Mouse (Mus musculus) liver, embryonic 13.5 days (tissue): ENCODE data around the gene Wnk4. TPM values are rescaled to one million over a fixed set of nuclear protein-coding genes. Genes with fewer than 3 reads are reported as not detected.

Experiments
- ATAC-seq: fragments of 200-750 bp; cut with Nextera tagmentation; 2 replicates; pipeline ENCODE4 v1.8.0; 2017; ENCODE audit warnings: low read depth, mild to moderate bottlenecking, moderate number of reproducible peaks, moderate library complexity
- DNase-seq: peaks from one replicate; pipeline ENCODE4 v3.0.0; 2022
- H3K27ac ChIP-seq: fragments of 300-500 bp; sonication (generic); 2 replicates; pipeline ENCODE4 v1.5.1; 2015; ENCODE audit warnings: moderate library complexity, mild to moderate bottlenecking, inconsistent platforms
- H3K27me3 ChIP-seq: fragments of 300-500 bp; sonication (generic); 2 replicates; pipeline ENCODE4 v1.6.1; 2015; ENCODE audit warnings: mild to moderate bottlenecking, inconsistent platforms
- H3K36me3 ChIP-seq: fragments of 300-500 bp; sonication (generic); 2 replicates; pipeline ENCODE4 v1.6.1; 2015; ENCODE audit warnings: mild to moderate bottlenecking, inconsistent platforms
- H3K4me1 ChIP-seq: fragments of 300-500 bp; sonication (generic); replicated peaks from 2 replicates; pipeline ENCODE4 v1.6.1; 2015; ENCODE audit warnings: inconsistent platforms
- H3K4me2 ChIP-seq: fragments of 300-500 bp; sonication (generic); 2 replicates; pipeline ENCODE4 v1.6.1; 2015; ENCODE audit warnings: inconsistent platforms, mild to moderate bottlenecking, moderate library complexity
- H3K4me3 ChIP-seq: fragments of 300-500 bp; sonication (generic); replicated peaks from 2 replicates; pipeline ENCODE4 v1.5.1; 2015; ENCODE audit warnings: mild to moderate bottlenecking, inconsistent platforms
- H3K9ac ChIP-seq: fragments of 300-500 bp; sonication (generic); 2 replicates; pipeline ENCODE4 v1.6.1; 2015; ENCODE audit warnings: mild to moderate bottlenecking, inconsistent platforms
- H3K9me3 ChIP-seq: fragments of 300-500 bp; sonication (generic); replicated peaks from 2 replicates; pipeline ENCODE4 v1.6.1; 2016; ENCODE audit warnings: inconsistent platforms
- WGBS: fragments of 180-500 bp; shearing (Covaris S2); methylation state at CpG from one replicate; pipeline ENCODE4 v1.1.7; 2015; ENCODE audit not compliant: insufficient replicate concordance; 5-methylcytosine and 5-hydroxymethylcytosine counted together
- polyA plus RNA-seq: library from polyadenylated mRNA; unstranded; fragments of >200 nt; fragmentation: Nextera tagmentation; extraction: Ambion mirVana; gene quantifications from 2 replicates; pipeline ENCODE4 v1.2.1, GENCODE M21; 2015

The Wnk4 gene
- polyA plus RNA-seq, 1 experiment from 2014 or later: 5.5 TPM

DNA sequence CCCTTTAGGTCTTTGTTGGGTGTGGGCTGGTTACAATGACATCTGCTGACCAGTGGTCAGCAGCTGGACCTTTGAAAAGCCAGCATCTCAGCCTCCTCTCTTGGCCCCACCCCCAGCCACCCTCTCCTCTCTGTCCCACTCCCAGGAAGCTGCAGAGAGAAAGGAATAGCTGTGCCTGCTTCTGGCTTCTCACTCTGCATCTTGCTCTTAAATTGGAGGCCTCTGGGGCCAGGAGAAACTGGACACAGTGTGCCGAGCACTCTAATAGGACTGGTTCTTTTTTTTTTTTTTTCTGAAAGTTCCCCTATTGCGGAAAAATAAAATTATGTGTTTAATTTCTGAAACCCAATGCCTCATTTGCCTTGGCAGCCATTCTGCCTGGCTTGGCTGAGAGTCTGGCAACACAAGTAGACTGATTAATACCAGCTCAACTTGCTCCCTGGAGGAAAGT lies 30.3 kb upstream of the Wnk4 start:
- ATAC-seq: no peak
- H3K36me3 ChIP-seq: no peaks in the 10 kb centered on the region
- no peak overlapping the region for H3K9ac ChIP-seq
- H3K27ac ChIP-seq: peak overlapping the region; percentile 27; the same call in 1 of the 2 replicates
- H3K4me3 ChIP-seq: no peak overlapping the region
- H3K4me1 ChIP-seq: peaks cover 49% of the 10 kb centered on the region
- no peaks in the 10 kb centered on the region for H3K9me3 ChIP-seq
- WGBS: 19% methylated on average over 2 of the region's 2 CpGs
- no peak overlapping the region for H3K4me2 ChIP-seq
- peaks cover 66% of the 10 kb centered on the region for H3K27me3 ChIP-seq
- no peak for DNase-seq

DNA sequence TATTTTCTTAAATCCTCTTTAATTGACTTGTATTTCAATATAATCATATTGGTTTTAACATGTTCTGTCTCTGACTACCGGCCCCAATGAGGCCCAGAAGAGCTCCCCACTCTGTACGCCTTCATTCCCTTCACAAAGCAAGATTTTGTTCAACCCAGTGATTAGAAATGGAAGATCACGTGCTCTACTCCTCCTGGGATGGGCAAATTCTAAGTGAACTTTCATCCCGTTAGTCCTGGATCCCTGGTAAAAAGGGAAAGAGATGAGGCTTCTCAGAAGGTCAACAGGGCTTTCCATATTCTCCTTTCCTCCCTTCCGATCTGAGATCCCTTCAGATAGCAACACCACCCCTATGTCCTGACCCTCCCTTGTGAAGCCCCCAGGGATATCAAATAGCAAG lies 29.8 kb upstream of the Wnk4 start:
- Histone ChIP-seq H3K4me3 (no peak overlapping the region), H3K4me2 (peak overlapping the region; percentile 38; the same call in 1 of the 2 replicates), H3K27me3 (peaks cover 66% of the 10 kb centered on the region), H3K9me3 (no peaks in the 10 kb centered on the region), H3K27ac (peak overlapping the region; percentile 66), H3K36me3 (no peaks in the 10 kb centered on the region), H3K4me1 (peaks cover 45% of the 10 kb centered on the region), H3K9ac (no peak overlapping the region)
- 25% methylated on average over 5 of the region's 5 CpGs for WGBS
- no peak for ATAC-seq
- DNase-seq: no peak

DNA sequence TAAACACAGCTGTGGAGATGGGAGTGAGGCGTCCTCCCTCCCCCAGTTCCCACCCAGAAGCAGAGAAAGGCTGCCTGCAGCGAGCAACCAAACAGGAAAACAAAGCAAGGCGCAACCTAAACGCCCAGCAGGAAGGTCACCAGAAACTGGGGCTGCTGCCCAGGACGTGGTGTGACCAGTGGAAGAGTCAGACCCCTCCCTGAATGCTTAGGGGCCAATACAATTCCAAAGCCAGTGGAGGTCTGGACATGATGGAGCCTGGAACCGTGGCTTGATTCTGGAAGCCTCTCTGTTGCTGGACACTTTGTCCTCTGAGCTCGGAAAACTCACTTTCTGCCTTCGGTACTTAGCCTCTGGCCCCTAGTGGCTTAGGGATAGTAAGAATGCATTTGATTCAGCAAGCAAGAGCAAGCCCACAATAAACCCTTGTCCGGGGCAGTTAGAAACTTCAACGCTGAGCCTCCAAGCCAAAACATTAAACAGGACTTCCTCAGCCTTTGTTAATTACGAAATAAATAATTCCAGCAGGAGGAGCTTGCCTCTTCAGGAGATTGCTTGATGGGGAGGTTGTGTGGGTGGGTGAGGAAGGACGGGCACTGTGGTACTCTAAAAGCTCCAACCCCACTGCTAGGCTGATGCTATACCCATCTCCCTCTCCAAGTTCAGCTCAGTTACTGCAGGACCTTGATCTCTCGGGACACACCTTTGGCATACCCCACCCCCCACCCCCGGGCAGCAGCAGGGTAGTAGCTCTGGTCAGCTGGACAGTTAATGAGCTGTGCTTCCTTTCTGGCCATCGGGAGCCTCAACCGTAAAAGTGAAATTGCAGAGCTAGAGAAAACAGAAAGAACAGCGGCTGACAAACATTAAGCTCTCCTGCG lies 29.1 kb upstream of the Wnk4 start:
- no peaks in the 10 kb centered on the region for H3K36me3 ChIP-seq
- no peak for DNase-seq
- H3K4me1 ChIP-seq: peaks cover 42% of the 10 kb centered on the region
- peak overlapping the region; percentile 66 for H3K27ac ChIP-seq
- no peak for ATAC-seq
- 0 out of 2 replicates have a peak overlapping the region, but pooled peaks have one; percentile 4 for H3K9ac ChIP-seq
- 0 out of 2 replicates have a peak overlapping the region, but pooled peaks have one; percentile 6 for H3K4me3 ChIP-seq
- H3K9me3 ChIP-seq: no peaks in the 10 kb centered on the region
- H3K4me2 ChIP-seq: peak overlapping the region; percentile 38
- H3K27me3 ChIP-seq: peaks cover 66% of the 10 kb centered on the region
- WGBS: 4% methylated on average over 18 of the region's 18 CpGs

DNA sequence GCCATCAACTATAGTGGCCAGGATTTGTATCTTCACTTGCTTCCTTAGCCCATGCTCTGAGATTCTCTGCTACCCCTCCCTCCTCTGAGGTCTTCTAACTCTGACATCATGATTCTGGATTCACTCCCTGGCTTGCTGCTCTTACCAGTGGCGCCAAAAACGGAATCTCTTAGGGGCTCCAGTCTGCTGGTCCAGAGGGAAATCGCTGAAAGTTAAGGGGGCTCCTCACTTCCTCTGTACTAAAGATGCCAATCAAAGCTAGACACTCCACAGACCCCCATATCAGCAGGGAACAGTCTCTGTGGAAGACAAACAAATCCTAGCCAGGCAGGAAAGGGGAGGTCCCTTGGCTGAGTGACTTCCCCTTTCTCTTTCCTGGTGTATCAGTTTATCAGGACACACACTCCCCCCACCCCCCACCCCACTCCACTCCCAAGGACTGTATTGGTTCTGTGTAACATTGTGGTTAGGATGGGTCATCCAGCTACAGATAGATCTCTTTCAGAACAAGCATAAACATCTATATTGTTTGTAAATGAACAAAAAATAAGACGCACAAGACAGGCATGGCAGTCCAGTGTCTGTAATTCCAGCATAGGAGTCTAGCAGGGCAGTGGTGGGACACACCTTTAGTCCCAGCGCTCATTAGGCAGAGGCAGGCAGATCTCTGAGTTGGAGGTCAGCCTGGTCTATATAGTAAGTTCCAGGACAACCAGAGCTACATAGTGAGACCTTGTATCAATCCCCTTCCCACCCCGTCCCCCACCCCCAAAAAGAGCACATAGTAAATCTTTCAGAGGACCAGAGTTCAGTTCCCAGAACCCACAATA lies 28.1 kb upstream of the Wnk4 start:
- no peaks in the 10 kb centered on the region for H3K36me3 ChIP-seq
- 18% methylated on average over 6 of the region's 6 CpGs for WGBS
- no peaks in the 10 kb centered on the region for H3K9me3 ChIP-seq
- no peak overlapping the region for H3K9ac ChIP-seq
- peaks cover 64% of the 10 kb centered on the region for H3K27me3 ChIP-seq
- peak; percentile 61 for ATAC-seq
- H3K4me1 ChIP-seq: peaks cover 38% of the 10 kb centered on the region
- peak overlapping the region; percentile 38 for H3K4me2 ChIP-seq
- H3K27ac ChIP-seq: peak overlapping the region; percentile 66
- no peak for DNase-seq
- 0 out of 2 replicates have a peak overlapping the region, but pooled peaks have one; percentile 6 for H3K4me3 ChIP-seq

DNA sequence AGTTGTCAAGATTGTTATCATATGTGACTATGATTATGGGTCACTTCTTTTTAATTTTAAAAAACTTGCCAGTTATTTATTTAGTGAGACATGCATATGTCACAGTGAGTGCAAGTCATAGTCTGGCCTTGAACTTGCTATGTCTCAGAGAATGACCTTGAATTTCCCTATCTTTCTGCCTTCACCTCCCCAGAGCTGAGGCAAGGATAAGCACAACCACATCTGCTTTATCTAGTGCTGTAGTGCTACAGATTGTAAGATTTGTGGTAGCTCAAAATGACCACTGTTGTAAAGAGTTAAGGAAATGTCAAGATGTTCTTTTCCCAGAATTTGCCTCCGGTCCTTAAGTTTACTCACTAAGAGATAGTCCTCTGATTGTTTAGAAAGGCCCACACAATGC lies 27.1 kb upstream of the Wnk4 start:
- ATAC-seq: no peak
- Histone ChIP-seq H3K4me1 (peaks cover 38% of the 10 kb centered on the region), H3K27ac (no peak overlapping the region), H3K4me3 (no peak overlapping the region), H3K27me3 (peaks cover 60% of the 10 kb centered on the region), H3K9me3 (no peaks in the 10 kb centered on the region), H3K36me3 (no peaks in the 10 kb centered on the region), H3K9ac (no peak overlapping the region), H3K4me2 (no peak overlapping the region)
- no peak for DNase-seq
- 44% methylated on average over 1 of the region's 1 CpGs for WGBS

DNA sequence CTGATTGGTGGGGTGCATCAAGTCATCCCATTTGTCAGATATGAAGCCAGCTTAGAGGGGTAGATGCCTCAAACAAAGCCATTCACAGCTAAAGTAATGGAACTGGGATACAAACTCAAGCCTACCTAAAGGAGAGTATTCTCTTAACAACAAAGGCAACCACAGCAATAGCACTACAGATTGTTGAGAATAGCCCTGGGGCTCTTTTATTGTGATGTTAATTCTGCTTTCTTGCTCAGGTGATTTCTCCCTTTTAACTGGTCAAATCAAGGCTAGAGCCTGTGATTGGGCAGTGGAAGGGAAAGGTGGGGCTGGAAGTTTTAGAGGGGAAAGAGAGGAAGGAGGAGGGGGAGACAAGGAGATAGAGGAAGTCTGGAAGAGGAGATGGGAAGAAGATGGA lies 26.2 kb upstream of the Wnk4 start:
- no peak for ATAC-seq
- Histone ChIP-seq H3K27me3 (peaks cover 54% of the 10 kb centered on the region), H3K9me3 (no peaks in the 10 kb centered on the region), H3K27ac (no peak overlapping the region), H3K9ac (no peak overlapping the region), H3K4me3 (no peak overlapping the region), H3K4me1 (peaks cover 36% of the 10 kb centered on the region), H3K36me3 (no peaks in the 10 kb centered on the region), H3K4me2 (no peak overlapping the region)
- no peak for DNase-seq

DNA sequence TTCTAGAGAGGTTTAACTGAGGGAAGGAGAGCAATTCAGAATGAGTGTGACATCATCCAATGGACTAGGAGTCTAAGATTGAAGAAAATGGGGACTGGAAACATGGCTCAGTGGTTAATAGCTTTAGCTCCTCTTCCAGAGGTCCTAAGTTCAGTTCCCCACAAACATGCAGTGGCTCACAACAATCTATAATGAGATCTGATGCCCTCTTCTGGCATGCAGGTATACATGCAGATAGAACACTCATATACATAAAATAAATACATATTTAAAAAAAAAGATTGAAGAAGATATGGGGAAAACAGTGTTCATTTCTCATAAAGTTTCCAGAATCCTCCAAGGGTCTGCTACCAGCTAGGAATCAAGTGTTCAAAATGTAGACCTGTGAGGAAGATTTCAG lies 24.9 kb upstream of the Wnk4 start:
- DNase-seq (no peak), ATAC-seq (no peak)
- H3K27me3 ChIP-seq: peaks cover 45% of the 10 kb centered on the region

DNA sequence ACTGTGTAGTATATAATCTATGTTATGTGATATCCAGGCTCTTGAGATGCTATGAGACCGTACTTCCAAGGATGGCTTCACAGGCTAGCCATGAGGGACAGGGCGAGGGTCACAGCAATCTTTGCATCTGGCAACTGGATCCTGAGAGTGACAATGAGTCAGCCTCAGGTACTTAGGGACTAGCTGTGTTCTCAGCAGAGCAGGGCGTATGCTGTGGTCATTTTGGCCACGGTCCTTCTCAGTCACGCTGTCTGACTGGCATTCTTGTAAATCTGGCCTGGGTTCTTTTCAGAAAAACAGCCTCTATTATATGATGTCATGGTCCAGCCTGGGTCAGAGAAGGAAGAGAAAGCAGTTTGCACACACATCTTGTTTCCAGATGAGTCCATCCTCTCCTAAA lies 23.6 kb upstream of the Wnk4 start:
- ATAC-seq (no peak), DNase-seq (no peak)
- Histone ChIP-seq H3K27me3 (peaks cover 37% of the 10 kb centered on the region), H3K9me3 (no peaks in the 10 kb centered on the region), H3K4me3 (no peak overlapping the region), H3K4me2 (no peak overlapping the region), H3K9ac (no peak overlapping the region), H3K4me1 (peaks cover 9% of the 10 kb centered on the region), H3K27ac (no peak overlapping the region), H3K36me3 (no peaks in the 10 kb centered on the region)
- 78% methylated on average over 5 of the region's 5 CpGs for WGBS

More for the DNA sequence above, 24.9 kb upstream of the Wnk4 start:
- H3K9ac ChIP-seq: no peak overlapping the region
- H3K27ac ChIP-seq: no peak overlapping the region
- no peak overlapping the region for H3K4me2 ChIP-seq
- no peaks in the 10 kb centered on the region for H3K36me3 ChIP-seq
- H3K4me1 ChIP-seq: peaks cover 23% of the 10 kb centered on the region
- H3K4me3 ChIP-seq: no peak overlapping the region
- no peaks in the 10 kb centered on the region for H3K9me3 ChIP-seq

DNA sequence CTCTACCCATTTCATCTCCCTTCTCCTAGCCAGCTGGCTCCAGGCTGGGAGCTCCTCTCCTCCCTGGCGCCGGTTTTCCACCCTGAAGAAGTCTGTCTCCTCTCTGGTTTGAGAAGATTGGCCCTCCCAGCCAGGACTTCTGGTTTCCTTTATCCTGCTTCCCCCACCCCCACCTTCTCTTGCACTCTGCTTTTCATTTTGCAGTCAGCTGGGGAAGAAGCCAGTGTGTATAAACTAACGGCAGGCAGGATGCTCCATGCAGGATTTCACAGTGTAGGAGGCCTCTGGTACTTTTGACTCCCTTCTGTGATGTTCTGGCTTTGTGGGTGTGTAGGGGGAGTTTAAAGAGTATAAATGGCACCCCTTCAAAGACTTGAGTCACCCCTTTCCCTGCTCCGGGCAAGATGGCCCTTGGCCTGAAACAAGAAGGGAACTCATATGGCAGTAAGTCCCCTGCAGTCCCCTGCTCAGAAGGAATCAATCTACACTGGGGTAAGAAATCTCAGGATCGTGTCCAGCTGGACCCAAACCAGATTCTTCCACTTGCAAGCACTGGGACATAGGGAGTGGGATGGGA lies 22.2 kb upstream of the Wnk4 start:
- no peaks in the 10 kb centered on the region for H3K9me3 ChIP-seq
- DNase-seq: no peak
- H3K9ac ChIP-seq: no peak overlapping the region
- 39% methylated on average over 5 of the region's 5 CpGs for WGBS
- no peak overlapping the region for H3K4me3 ChIP-seq
- ATAC-seq: no peak
- H3K27ac ChIP-seq: no peak overlapping the region
- H3K36me3 ChIP-seq: no peaks in the 10 kb centered on the region
- H3K4me1 ChIP-seq: no peaks in the 10 kb centered on the region; the same call in 1 of the 2 replicates
- H3K4me2 ChIP-seq: no peak overlapping the region
- peaks cover 40% of the 10 kb centered on the region for H3K27me3 ChIP-seq

DNA sequence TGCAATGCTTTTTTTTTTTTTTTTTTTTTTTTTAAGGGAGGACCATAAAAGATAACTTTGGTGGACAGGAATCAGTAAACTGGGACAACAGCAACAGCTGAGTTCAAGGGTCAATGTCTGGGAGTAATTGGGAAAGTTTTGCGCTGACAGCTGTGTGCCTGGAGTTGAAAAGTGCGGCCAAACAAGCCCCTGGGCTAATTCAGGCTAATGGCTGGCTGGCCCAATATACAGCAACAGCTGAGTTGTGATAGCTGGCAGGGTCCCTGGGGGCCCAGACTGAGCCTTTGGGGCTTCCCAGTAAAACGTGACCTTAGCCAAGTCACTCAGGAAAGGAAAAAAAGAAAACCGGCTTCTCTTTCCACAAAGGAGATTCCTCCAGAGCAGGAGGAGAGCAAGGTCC lies 15.3 kb upstream of the Wnk4 start:
- Histone ChIP-seq H3K9ac (no peak overlapping the region), H3K4me3 (no peak overlapping the region), H3K27me3 (peaks cover 73% of the 10 kb centered on the region), H3K36me3 (no peaks in the 10 kb centered on the region), H3K9me3 (no peaks in the 10 kb centered on the region), H3K4me1 (peaks cover 37% of the 10 kb centered on the region), H3K27ac (no peak overlapping the region; the same call in 1 of the 2 replicates), H3K4me2 (0 out of 2 replicates have a peak overlapping the region, but pooled peaks have one; percentile 69)
- ATAC-seq: no peak
- 46% methylated on average over 4 of the region's 4 CpGs for WGBS
- DNase-seq: no peak
